Mouse (Mus musculus): ENCODE data around the gene Dppa4. TPM values are rescaled to one million over a fixed set of nuclear protein-coding genes. Genes with fewer than 3 reads are reported as not detected.

Dppa4 gene
- polyA plus RNA-seq, 1 experiment from 2014 or later, result not detected

GRCm38 (mm10) chr16:48315294-48315693 lies 31.8 kb downstream of the Dppa4 start:
- no peaks in the 10 kb centered on the region for H3K4me1 ChIP-seq (replicated peaks; ENCODE audit: control insufficient read depth, insufficient read depth, low read length)
- 86% methylated on average over 3 of the region's 3 CpGs for WGBS
- H3K36me3 ChIP-seq (ENCODE audit: control insufficient read depth, insufficient read depth, low read length), result no peaks in the 10 kb centered on the region
- H3K27ac ChIP-seq (ENCODE audit: low read length), result no peak overlapping the region
- no peak for ATAC-seq (ENCODE audit: low read depth)
- no peak overlapping the region for H3K4me3 ChIP-seq (ENCODE audit: low read length)
- H3K4me2 ChIP-seq (ENCODE audit: low read depth, low read length), result no peak overlapping the region
- no peaks in the 10 kb centered on the region for H3K27me3 ChIP-seq (ENCODE audit: control insufficient read depth, insufficient read depth, low read depth, low read length)
- H3K9ac ChIP-seq (ENCODE audit: low read length), result no peak overlapping the region
- no peaks in the 10 kb centered on the region for H3K9me3 ChIP-seq (ENCODE audit: control insufficient read depth, low read length)

- no peak overlapping the region for H3K27ac ChIP-seq (ENCODE audit: low read length)
- no peak for ATAC-seq (ENCODE audit: low read depth)
- no peaks in the 10 kb centered on the region for H3K9me3 ChIP-seq (ENCODE audit: control insufficient read depth, low read length)
- no peak overlapping the region for H3K9ac ChIP-seq (ENCODE audit: low read length)
- no peak overlapping the region for H3K4me3 ChIP-seq (ENCODE audit: low read length)
- no peaks in the 10 kb centered on the region for H3K36me3 ChIP-seq (ENCODE audit: control insufficient read depth, insufficient read depth, low read length)
- 96% methylated on average over 6 of the region's 6 CpGs for WGBS
- no peaks in the 10 kb centered on the region for H3K4me1 ChIP-seq (replicated peaks; ENCODE audit: control insufficient read depth, insufficient read depth, low read length)
- no peaks in the 10 kb centered on the region for H3K27me3 ChIP-seq (ENCODE audit: control insufficient read depth, insufficient read depth, low read depth, low read length)
- no peak overlapping the region for H3K4me2 ChIP-seq (ENCODE audit: low read depth, low read length)
Observed at GRCm38 (mm10) chr16:48320781-48321180, 37.2 kb downstream of the Dppa4 start.

GRCm38 (mm10) chr16:48323133-48323532 lies 39.6 kb downstream of the Dppa4 start:
- Histone ChIP-seq H3K4me2 (ENCODE audit: low read depth, low read length) (no peak overlapping the region), H3K4me3 (ENCODE audit: low read length) (no peak overlapping the region), H3K9me3 (ENCODE audit: control insufficient read depth, low read length) (no peaks in the 10 kb centered on the region), H3K9ac (ENCODE audit: low read length) (no peak overlapping the region), H3K36me3 (ENCODE audit: control insufficient read depth, insufficient read depth, low read length) (no peaks in the 10 kb centered on the region), H3K4me1 (replicated peaks; ENCODE audit: control insufficient read depth, insufficient read depth, low read length) (no peaks in the 10 kb centered on the region), H3K27ac (ENCODE audit: low read length) (no peak overlapping the region), H3K27me3 (ENCODE audit: control insufficient read depth, insufficient read depth, low read depth, low read length) (no peaks in the 10 kb centered on the region)
- ATAC-seq (ENCODE audit: low read depth), result no peak
- WGBS, result 63% methylated on average over 6 of the region's 6 CpGs

- H3K4me2 ChIP-seq (ENCODE audit: low read depth, low read length), result no peak overlapping the region
Observed at GRCm38 (mm10) chr16:48323602-48324345, 40.2 kb downstream of the Dppa4 start.

GRCm38 (mm10) chr16:48326903-48327302 lies 43.4 kb downstream of the Dppa4 start:
- WGBS, result 33% methylated on average over 5 of the region's 5 CpGs
- H3K27me3 ChIP-seq (ENCODE audit: control insufficient read depth, insufficient read depth, low read depth, low read length), result no peaks in the 10 kb centered on the region

More at GRCm38 (mm10) chr16:48323602-48324345, 40.2 kb downstream of the Dppa4 start:
- H3K36me3 ChIP-seq (ENCODE audit: control insufficient read depth, insufficient read depth, low read length), result no peaks in the 10 kb centered on the region
- H3K27ac ChIP-seq (ENCODE audit: low read length), result no peak overlapping the region
- no peak overlapping the region for H3K9ac ChIP-seq (ENCODE audit: low read length)
- H3K4me1 ChIP-seq (replicated peaks; ENCODE audit: control insufficient read depth, insufficient read depth, low read length), result no peaks in the 10 kb centered on the region
- no peaks in the 10 kb centered on the region for H3K9me3 ChIP-seq (ENCODE audit: control insufficient read depth, low read length)
- ATAC-seq (ENCODE audit: low read depth), result no peak
- H3K4me3 ChIP-seq (ENCODE audit: low read length), result no peak overlapping the region
- H3K27me3 ChIP-seq (ENCODE audit: control insufficient read depth, insufficient read depth, low read depth, low read length), result no peaks in the 10 kb centered on the region
- 78% methylated on average over 8 of the region's 8 CpGs for WGBS

GRCm38 (mm10) chr16:48328420-48328819 lies 44.9 kb downstream of the Dppa4 start:
- no peak for ATAC-seq (ENCODE audit: low read depth)
- Histone ChIP-seq H3K27me3 (ENCODE audit: control insufficient read depth, insufficient read depth, low read depth, low read length) (no peaks in the 10 kb centered on the region), H3K4me3 (ENCODE audit: low read length) (no peak overlapping the region), H3K27ac (ENCODE audit: low read length) (no peak overlapping the region), H3K4me2 (ENCODE audit: low read depth, low read length) (no peak overlapping the region), H3K9ac (ENCODE audit: low read length) (no peak overlapping the region), H3K36me3 (ENCODE audit: control insufficient read depth, insufficient read depth, low read length) (no peaks in the 10 kb centered on the region), H3K4me1 (replicated peaks; ENCODE audit: control insufficient read depth, insufficient read depth, low read length) (no peaks in the 10 kb centered on the region), H3K9me3 (ENCODE audit: control insufficient read depth, low read length) (no peaks in the 10 kb centered on the region)
- 83% methylated on average over 2 of the region's 2 CpGs for WGBS

More at GRCm38 (mm10) chr16:48326903-48327302, 43.4 kb downstream of the Dppa4 start:
- Histone ChIP-seq H3K4me2 (ENCODE audit: low read depth, low read length) (no peak overlapping the region), H3K4me1 (replicated peaks; ENCODE audit: control insufficient read depth, insufficient read depth, low read length) (no peaks in the 10 kb centered on the region), H3K9me3 (ENCODE audit: control insufficient read depth, low read length) (no peaks in the 10 kb centered on the region), H3K4me3 (ENCODE audit: low read length) (no peak overlapping the region), H3K27ac (ENCODE audit: low read length) (no peak overlapping the region), H3K36me3 (ENCODE audit: control insufficient read depth, insufficient read depth, low read length) (no peaks in the 10 kb centered on the region), H3K9ac (ENCODE audit: low read length) (no peak overlapping the region)
- ATAC-seq (ENCODE audit: low read depth), result no peak

- H3K36me3 ChIP-seq (ENCODE audit: control insufficient read depth, insufficient read depth, low read length), result no peaks in the 10 kb centered on the region
- ATAC-seq (ENCODE audit: low read depth), result no peak
- H3K4me1 ChIP-seq (replicated peaks; ENCODE audit: control insufficient read depth, insufficient read depth, low read length), result no peaks in the 10 kb centered on the region
- H3K27me3 ChIP-seq (ENCODE audit: control insufficient read depth, insufficient read depth, low read depth, low read length), result no peaks in the 10 kb centered on the region
- H3K27ac ChIP-seq (ENCODE audit: low read length), result no peak overlapping the region
- WGBS, result 74% methylated on average over 3 of the region's 3 CpGs
- H3K4me2 ChIP-seq (ENCODE audit: low read depth, low read length), result no peak overlapping the region
- no peak overlapping the region for H3K9ac ChIP-seq (ENCODE audit: low read length)
- H3K4me3 ChIP-seq (ENCODE audit: low read length), result no peak overlapping the region
- no peaks in the 10 kb centered on the region for H3K9me3 ChIP-seq (ENCODE audit: control insufficient read depth, low read length)
Observed at GRCm38 (mm10) chr16:48331822-48332221, 48.3 kb downstream of the Dppa4 start.

- no peak for ATAC-seq (ENCODE audit: low read depth)
- Histone ChIP-seq H3K4me3 (ENCODE audit: low read length) (no peak overlapping the region), H3K36me3 (ENCODE audit: control insufficient read depth, insufficient read depth, low read length) (no peaks in the 10 kb centered on the region), H3K4me1 (replicated peaks; ENCODE audit: control insufficient read depth, insufficient read depth, low read length) (no peaks in the 10 kb centered on the region), H3K27me3 (ENCODE audit: control insufficient read depth, insufficient read depth, low read depth, low read length) (no peaks in the 10 kb centered on the region), H3K9ac (ENCODE audit: low read length) (no peak overlapping the region), H3K4me2 (ENCODE audit: low read depth, low read length) (no peak overlapping the region), H3K9me3 (ENCODE audit: control insufficient read depth, low read length) (no peaks in the 10 kb centered on the region), H3K27ac (ENCODE audit: low read length) (no peak overlapping the region)
- WGBS, result 75% methylated on average over 4 of the region's 4 CpGs
Observed at GRCm38 (mm10) chr16:48335326-48335725, 51.8 kb downstream of the Dppa4 start.
